Mouse (Mus musculus) spleen, adult 2 months (tissue): ENCODE measurements around the gene Slc10a3. TPM values are rescaled to one million over a fixed set of nuclear protein-coding genes. Genes with fewer than 3 reads are reported as not detected.

Experiments used
- DNase-seq, 2 experiments: peaks; one replicate each; pipeline versions ENCODE4 v3.0.0 to v3.0.0-alpha.2; 2012 to 2021; ENCODE audit warnings: low spot score in 2 of 2, low read depth in 1 of 2
- H3K27ac ChIP-seq: fragments of 200-500 bp; 2 replicates; pipeline ENCODE4 v1.5.1; 2012; ENCODE audit warnings: low read length, inconsistent platforms; ENCODE audit not compliant: insufficient read depth
- H3K27me3 ChIP-seq: fragments of 200-500 bp; 2 replicates; pipeline ENCODE4 v1.6.1; 2012; ENCODE audit warnings: mild to moderate bottlenecking, moderate library complexity, low read length, inconsistent platforms; ENCODE audit not compliant: control insufficient read depth, insufficient read depth
- H3K36me3 ChIP-seq: fragments of 200-500 bp; 2 replicates; pipeline ENCODE4 v1.6.1; 2012; ENCODE audit warnings: mild to moderate bottlenecking, low read length, inconsistent platforms; ENCODE audit not compliant: control insufficient read depth, insufficient read depth
- H3K4me1 ChIP-seq: fragments of 200-500 bp; 2 replicates; pipeline ENCODE4 v1.6.1; 2011; ENCODE audit warnings: inconsistent platforms; ENCODE audit not compliant: control insufficient read depth, insufficient read depth, insufficient read length
- H3K4me3 ChIP-seq: fragments of 200-500 bp; 2 replicates; pipeline ENCODE4 v1.5.1; 2011; ENCODE audit warnings: mild to moderate bottlenecking, inconsistent platforms; ENCODE audit not compliant: insufficient read depth, insufficient read length; ENCODE audit errors: extremely low read depth
- CTCF ChIP-seq: fragments of 200-500 bp; IDR thresholded peaks from 2 replicates; pipeline ENCODE4 v1.5.1; 2011; ENCODE audit warnings: mild to moderate bottlenecking, inconsistent platforms; ENCODE audit not compliant: insufficient read depth, insufficient read length, insufficient replicate concordance; ENCODE audit errors: extremely low read depth
- POLR2A ChIP-seq: fragments of 200-500 bp; IDR thresholded peaks from 2 replicates; pipeline ENCODE4 v1.6.1; 2011; ENCODE audit warnings: low read depth, low read length, inconsistent platforms
- WGBS: fragments of 180-500 bp; shearing (Covaris S2); methylation state at CpG from one replicate; pipeline ENCODE4 v1.1.7; 2018; 5-methylcytosine and 5-hydroxymethylcytosine counted together
- polyA plus RNA-seq: library from polyadenylated mRNA; depleted of rRNA; stranded (reverse); fragments of >200 nt; gene quantifications from 2 replicates; pipeline ENCODE4 v1.2.3, GENCODE M21; 2012; rRNA removed

Slc10a3 gene
- 14.0 and 15.0 TPM in 2 replicates for polyA plus RNA-seq

GRCm38 (mm10) chrX:74372888-74373549 lies at the start of gene Slc10a3, which contains the start of gene Ubl4a:
Slc10a3 (minus strand) TSS chrX:74373349.
Ubl4a (minus strand) TSS chrX:74373218.
- H3K4me1 ChIP-seq: no peaks in the 10 kb centered on the region
- TF ChIP-seq POLR2A: peak; percentile 51
- TF ChIP-seq CTCF: no peak
- WGBS: 33% methylated on average over 32 of the region's 32 CpGs
- no peaks in the 10 kb centered on the region for H3K27me3 ChIP-seq
- H3K36me3 ChIP-seq: no peaks in the 10 kb centered on the region; the same call in 1 of the 2 replicates
- DNase-seq: peak; percentile 85 to 86
- peak within 1 kb of the TSS; percentile 70 for H3K4me3 ChIP-seq
- H3K27ac ChIP-seq: peak within 1 kb of the TSS; percentile 52

- Histone ChIP-seq H3K4me1 (no peaks in the 10 kb centered on the region), H3K4me3 (no peak overlapping the region), H3K36me3 (no peaks in the 10 kb centered on the region), H3K27me3 (no peaks in the 10 kb centered on the region), H3K27ac (no peak overlapping the region)
- TF ChIP-seq POLR2A: no peak
- TF ChIP-seq CTCF: peak; percentile 76; the same call in 1 of the 2 replicates
- peak; percentile 55 to 58 for DNase-seq
Measured at GRCm38 (mm10) chrX:74413377-74413776, 40.2 kb upstream of the Slc10a3 start.

GRCm38 (mm10) chrX:74408340-74408739 lies 35.2 kb upstream of the Slc10a3 start:
- DNase-seq: no peak
- H3K36me3 ChIP-seq: no peaks in the 10 kb centered on the region; the same call in 1 of the 2 replicates
- TF ChIP-seq CTCF (no peak), POLR2A (no peak)
- H3K4me3 ChIP-seq: no peak overlapping the region
- H3K27me3 ChIP-seq: no peaks in the 10 kb centered on the region
- H3K27ac ChIP-seq: no peak overlapping the region
- no peaks in the 10 kb centered on the region for H3K4me1 ChIP-seq
- WGBS: 51% methylated on average over 2 of the region's 2 CpGs

GRCm38 (mm10) chrX:74400136-74400535 lies 27.0 kb upstream of the Slc10a3 start:
- no peaks in the 10 kb centered on the region for H3K36me3 ChIP-seq
- no peak overlapping the region for H3K27ac ChIP-seq
- no peaks in the 10 kb centered on the region for H3K27me3 ChIP-seq
- no peak for DNase-seq
- H3K4me1 ChIP-seq: no peaks in the 10 kb centered on the region
- no peak overlapping the region for H3K4me3 ChIP-seq
- no peak for TF ChIP-seq CTCF
- TF ChIP-seq POLR2A: no peak
- WGBS: 84% methylated on average over 3 of the region's 3 CpGs

- DNase-seq: peak; percentile 81
- Histone ChIP-seq H3K27ac (peak within 1 kb of the TSS; percentile 92), H3K4me3 (peak within 1 kb of the TSS; percentile 73), H3K27me3 (no peaks in the 10 kb centered on the region), H3K4me1 (peaks cover 4% of the 10 kb centered on the region; the same call in 1 of the 2 replicates), H3K36me3 (no peaks in the 10 kb centered on the region)
- WGBS: 23% methylated on average over 30 of the region's 30 CpGs
- peak; percentile 36 for TF ChIP-seq POLR2A
- peak; percentile 41; the same call in 1 of the 2 replicates for TF ChIP-seq CTCF
Measured at GRCm38 (mm10) chrX:74392535-74393443, 19.6 kb upstream of the Slc10a3 start, which contains the start of the genes Fam3a and Ikbkg. Fam3a (minus strand) TSS chrX:74393272. Ikbkg (plus strand) TSS chrX:74393290.

GRCm38 (mm10) chrX:74388153-74388552 lies 15.0 kb upstream of the Slc10a3 start:
- TF ChIP-seq POLR2A (no peak), CTCF (no peak)
- no peak for DNase-seq
- peaks cover 8% of the 10 kb centered on the region; the same call in 1 of the 2 replicates for H3K36me3 ChIP-seq
- no peak overlapping the region for H3K4me3 ChIP-seq
- no peaks in the 10 kb centered on the region for H3K27me3 ChIP-seq
- H3K4me1 ChIP-seq: 0 out of 2 replicates have a peak, but pooled peaks cover 2% of the 10 kb centered on the region
- H3K27ac ChIP-seq: no peak overlapping the region
